Mouse (Mus musculus) erythroblast, embryonic 14.5 days (primary cell): ENCODE measurements around the gene Ddx1.

ENCODE experiments used
- GATA1 ChIP-seq: IDR thresholded peaks from 2 replicates; pipeline ENCODE4 v1.6.1; 2012; ENCODE audit warnings: low read length, inconsistent platforms, mixed read lengths
- TAL1 ChIP-seq: IDR thresholded peaks from 3 replicates; pipeline ENCODE4 v1.6.1; 2012; ENCODE audit warnings: low read length, inconsistent platforms, mixed read lengths

- TF ChIP-seq GATA1 (no peak), TAL1 (no peak)
These were observed 50.9 kb downstream of the Ddx1 start for GRCm38 (mm10) chr12:13198157-13198556.
